Mouse (Mus musculus): ENCODE measurements around the gene Mmab. TPM values are rescaled to one million over a fixed set of nuclear protein-coding genes. Genes with fewer than 3 reads are reported as not detected.

The Mmab gene
- polyA plus RNA-seq, 1 experiment, result 15.7 TPM

DNA sequence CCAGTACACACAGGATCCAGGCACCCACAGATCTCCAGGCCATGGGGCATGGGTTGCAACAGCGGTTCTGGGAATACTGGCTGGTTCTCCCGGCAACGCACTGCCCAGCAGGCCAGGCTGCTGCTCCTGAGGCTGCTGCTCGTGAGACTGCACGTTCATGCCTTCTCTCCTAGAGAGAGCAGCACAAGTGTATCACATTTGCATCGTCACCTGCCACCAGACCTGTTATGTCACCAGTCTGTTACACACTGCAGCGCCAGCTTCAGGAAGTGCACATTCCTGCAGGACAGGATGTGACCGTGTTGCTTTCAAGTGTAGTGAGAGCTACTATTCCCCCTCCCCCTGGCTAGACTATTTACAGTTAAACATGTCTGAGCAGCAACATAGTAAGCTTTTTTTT is 27.0 kb downstream of the Mmab start:
- Histone ChIP-seq H3K4me3 (replicated peaks; ENCODE audit: extremely low read depth, low read depth, low read length) (no peak overlapping the region), H3K4me1 (ENCODE audit: control insufficient read depth, insufficient read depth, low read length) (peaks cover 3% of the 10 kb centered on the region)
- no peak for TF ChIP-seq CTCF (IDR thresholded peaks at IDR 0.05; ENCODE audit: insufficient read depth, low read length)
- no peak for TF ChIP-seq POLR2A (IDR thresholded peaks at IDR 0.05; ENCODE audit: borderline replicate concordance, extremely low read depth, low read depth, low read length)
- DNase-seq, result no peak
- 50% methylated on average over 8 of the region's 8 CpGs for WGBS

DNA sequence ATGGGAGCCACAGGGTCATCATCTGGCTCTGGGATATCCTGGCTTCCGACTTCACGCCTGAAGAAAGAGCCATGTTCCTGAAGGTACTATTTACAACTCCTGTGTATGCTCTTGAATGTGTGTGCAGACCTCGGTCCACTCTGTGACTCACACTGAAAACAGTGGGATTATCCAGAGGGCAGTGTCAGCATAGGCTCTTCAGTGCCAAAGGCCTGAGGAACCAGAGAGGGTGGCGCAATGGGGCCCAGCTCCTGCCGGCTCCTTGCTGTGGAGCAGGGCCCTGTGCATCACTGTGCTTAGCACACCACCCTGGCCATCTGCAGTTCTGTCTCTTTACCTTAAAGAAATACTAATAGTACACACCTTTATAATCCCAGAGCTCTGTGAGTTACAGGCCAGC is 28.3 kb downstream of the Mmab start:
- Histone ChIP-seq H3K4me3 (replicated peaks; ENCODE audit: extremely low read depth, low read depth, low read length) (no peak overlapping the region), H3K4me1 (ENCODE audit: control insufficient read depth, insufficient read depth, low read length) (no peaks in the 10 kb centered on the region; the same call in 1 of the 2 replicates)
- DNase-seq, result no peak
- TF ChIP-seq POLR2A (IDR thresholded peaks at IDR 0.05; ENCODE audit: borderline replicate concordance, extremely low read depth, low read depth, low read length) (no peak), CTCF (IDR thresholded peaks at IDR 0.05; ENCODE audit: insufficient read depth, low read length) (no peak)
- 86% methylated on average over 5 of the region's 5 CpGs for WGBS

DNA sequence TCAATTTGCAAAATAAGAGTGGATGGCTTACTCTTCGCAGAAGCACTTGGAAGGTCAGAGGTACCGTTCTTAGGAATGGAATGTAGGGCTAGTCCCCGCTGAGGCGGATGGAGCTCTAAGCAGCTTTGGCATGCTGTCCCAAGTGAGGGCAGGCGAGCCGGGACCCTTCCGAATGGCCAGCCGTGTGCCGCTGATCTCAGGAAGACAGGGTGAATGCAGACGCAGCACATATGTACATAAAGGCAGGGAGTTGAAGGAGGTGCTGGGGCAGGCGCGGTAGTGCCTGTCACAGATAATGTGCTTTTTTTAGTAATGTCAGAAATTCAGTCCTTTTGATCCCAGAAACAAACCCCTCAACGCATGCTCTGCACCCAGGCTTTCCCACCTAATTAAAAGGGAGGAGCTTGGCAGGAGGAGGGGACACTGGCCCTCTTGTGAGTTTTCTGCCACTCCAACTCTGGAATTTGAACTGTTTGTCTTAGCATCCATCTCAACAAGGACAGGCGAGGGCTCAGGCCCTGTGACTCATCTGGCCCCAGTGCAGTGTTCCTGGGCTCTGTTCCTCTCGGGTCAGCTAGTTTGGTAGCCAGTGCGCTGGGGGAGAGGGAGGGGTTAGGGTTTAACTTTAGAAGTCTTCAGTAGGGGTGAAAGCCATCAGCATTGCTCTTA is 30.7 kb downstream of the Mmab start:
- no peaks in the 10 kb centered on the region; the same call in 1 of the 2 replicates for H3K4me1 ChIP-seq (ENCODE audit: control insufficient read depth, insufficient read depth, low read length)
- no peak overlapping the region for H3K4me3 ChIP-seq (replicated peaks; ENCODE audit: extremely low read depth, low read depth, low read length)
- 49% methylated on average over 16 of the region's 16 CpGs for WGBS
- peak; percentile 32 for DNase-seq
- no peak for TF ChIP-seq POLR2A (IDR thresholded peaks at IDR 0.05; ENCODE audit: borderline replicate concordance, extremely low read depth, low read depth, low read length)

DNA sequence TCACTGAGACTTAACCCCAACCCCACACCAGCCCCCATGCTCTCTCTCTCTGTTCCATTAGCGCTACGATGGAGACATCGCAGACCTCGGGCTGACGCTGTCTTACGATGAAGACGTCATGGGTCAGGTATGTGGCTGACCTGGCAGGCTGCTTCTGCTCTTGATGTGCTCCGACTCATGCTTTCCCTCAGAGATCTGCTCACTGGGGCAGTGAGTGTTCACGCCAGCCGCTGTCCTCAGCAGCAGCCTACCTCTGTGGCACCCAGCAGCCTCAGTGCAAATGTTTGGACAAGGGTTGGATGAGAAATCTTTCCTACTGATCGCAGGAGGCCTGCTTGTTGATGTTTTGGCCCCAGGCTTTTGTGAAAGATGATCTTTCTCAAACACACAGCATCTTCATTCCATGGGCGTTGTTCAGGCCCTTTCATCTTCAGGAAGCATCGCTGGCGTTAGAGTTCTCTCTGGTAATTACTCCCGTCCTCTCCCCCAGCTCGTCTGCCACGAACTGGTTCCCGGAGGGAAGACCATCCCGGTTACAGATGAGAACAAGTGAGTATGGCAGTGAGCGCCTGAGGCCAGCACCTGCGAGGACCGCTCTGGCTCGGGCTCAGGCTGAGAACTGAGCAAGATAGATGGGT is 31.4 kb downstream of the Mmab start:
- WGBS, result 55% methylated on average over 23 of the region's 23 CpGs
- TF ChIP-seq POLR2A (IDR thresholded peaks at IDR 0.05; ENCODE audit: borderline replicate concordance, extremely low read depth, low read depth, low read length), result no peak
- TF ChIP-seq CTCF (IDR thresholded peaks at IDR 0.05; ENCODE audit: insufficient read depth, low read length), result no peak
- Histone ChIP-seq H3K4me3 (replicated peaks; ENCODE audit: extremely low read depth, low read depth, low read length) (no peak overlapping the region), H3K4me1 (ENCODE audit: control insufficient read depth, insufficient read depth, low read length) (peaks cover 1% of the 10 kb centered on the region; the same call in 1 of the 2 replicates)
- peak; percentile 23 for DNase-seq

DNA sequence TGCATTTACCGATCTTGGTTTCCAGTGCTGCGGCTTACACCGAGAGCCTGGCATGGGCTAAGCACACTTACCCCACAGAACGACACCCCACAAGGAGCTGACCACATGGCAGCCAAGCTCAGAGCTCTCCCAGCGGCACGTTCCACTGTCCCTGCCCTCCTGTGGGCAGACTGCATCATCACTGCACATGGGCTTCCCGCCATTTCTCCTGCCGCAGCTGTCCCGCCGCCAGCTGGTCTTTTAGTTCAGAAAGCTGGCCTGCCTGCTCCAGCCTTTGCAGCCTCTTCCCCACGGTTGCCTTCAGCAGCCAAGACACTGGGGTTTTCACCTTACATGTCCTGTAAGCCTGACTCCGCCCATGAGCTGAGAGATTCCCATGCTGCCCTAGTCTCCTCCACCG is 33.4 kb downstream of the Mmab start:
- H3K4me1 ChIP-seq (ENCODE audit: control insufficient read depth, insufficient read depth, low read length), result peaks cover 2% of the 10 kb centered on the region; the same call in 1 of the 2 replicates
- WGBS, result 82% methylated on average over 13 of the region's 13 CpGs
- DNase-seq, result no peak
- TF ChIP-seq POLR2A (IDR thresholded peaks at IDR 0.05; ENCODE audit: borderline replicate concordance, extremely low read depth, low read depth, low read length) (no peak), CTCF (IDR thresholded peaks at IDR 0.05; ENCODE audit: insufficient read depth, low read length) (no peak)
- H3K4me3 ChIP-seq (replicated peaks; ENCODE audit: extremely low read depth, low read depth, low read length), result no peak overlapping the region

DNA sequence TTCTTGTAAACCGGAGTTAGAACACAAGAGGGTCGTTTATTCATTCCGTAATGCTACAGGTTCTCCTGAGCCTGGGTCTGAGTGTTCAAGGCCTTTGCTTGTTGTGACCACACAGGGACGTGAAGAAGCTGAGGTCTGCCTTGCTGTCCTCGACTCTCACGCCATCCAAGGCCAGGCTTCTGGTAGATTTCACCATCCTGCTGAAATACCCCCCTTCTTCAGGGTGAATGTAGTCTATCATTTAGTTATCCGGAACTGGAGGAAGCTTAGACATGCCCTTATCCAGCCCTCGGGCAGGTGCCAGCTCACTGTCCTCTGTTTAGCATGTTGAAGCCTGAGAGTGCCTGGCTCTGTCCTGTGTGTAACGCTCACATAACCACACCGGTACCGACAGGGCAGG is 35.0 kb downstream of the Mmab start:
- Histone ChIP-seq H3K4me1 (ENCODE audit: control insufficient read depth, insufficient read depth, low read length) (peaks cover 2% of the 10 kb centered on the region; the same call in 1 of the 2 replicates), H3K4me3 (replicated peaks; ENCODE audit: extremely low read depth, low read depth, low read length) (no peak overlapping the region)
- 84% methylated on average over 11 of the region's 11 CpGs for WGBS
- TF ChIP-seq POLR2A (IDR thresholded peaks at IDR 0.05; ENCODE audit: borderline replicate concordance, extremely low read depth, low read depth, low read length), result no peak
- TF ChIP-seq CTCF (IDR thresholded peaks at IDR 0.05; ENCODE audit: insufficient read depth, low read length), result no peak
- DNase-seq, result no peak

DNA sequence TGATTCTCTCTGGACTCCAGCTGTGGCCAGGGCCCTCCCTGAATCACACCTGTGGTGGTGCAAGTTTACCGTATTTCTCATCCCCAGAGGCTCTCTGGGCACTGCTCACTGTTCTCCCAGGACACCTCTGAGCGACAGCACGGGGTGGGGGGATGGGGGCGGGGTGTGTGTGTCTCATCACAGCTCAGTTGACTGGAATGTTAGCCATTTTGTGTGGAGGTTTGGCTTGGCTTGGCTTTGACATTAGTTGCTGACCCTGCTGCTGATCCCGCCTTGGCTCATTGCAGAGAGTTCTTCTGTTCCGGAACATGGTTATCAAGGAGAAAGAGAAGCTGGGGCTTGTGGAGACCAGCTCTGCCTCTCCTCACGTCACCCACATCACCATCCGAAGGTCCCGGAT is 36.0 kb downstream of the Mmab start:
- no peak for DNase-seq
- TF ChIP-seq POLR2A (IDR thresholded peaks at IDR 0.05; ENCODE audit: borderline replicate concordance, extremely low read depth, low read depth, low read length) (no peak), CTCF (IDR thresholded peaks at IDR 0.05; ENCODE audit: insufficient read depth, low read length) (no peak)
- Histone ChIP-seq H3K4me1 (ENCODE audit: control insufficient read depth, insufficient read depth, low read length) (peaks cover 2% of the 10 kb centered on the region; the same call in 1 of the 2 replicates), H3K4me3 (replicated peaks; ENCODE audit: extremely low read depth, low read depth, low read length) (no peak overlapping the region)
- 79% methylated on average over 9 of the region's 9 CpGs for WGBS

DNA sequence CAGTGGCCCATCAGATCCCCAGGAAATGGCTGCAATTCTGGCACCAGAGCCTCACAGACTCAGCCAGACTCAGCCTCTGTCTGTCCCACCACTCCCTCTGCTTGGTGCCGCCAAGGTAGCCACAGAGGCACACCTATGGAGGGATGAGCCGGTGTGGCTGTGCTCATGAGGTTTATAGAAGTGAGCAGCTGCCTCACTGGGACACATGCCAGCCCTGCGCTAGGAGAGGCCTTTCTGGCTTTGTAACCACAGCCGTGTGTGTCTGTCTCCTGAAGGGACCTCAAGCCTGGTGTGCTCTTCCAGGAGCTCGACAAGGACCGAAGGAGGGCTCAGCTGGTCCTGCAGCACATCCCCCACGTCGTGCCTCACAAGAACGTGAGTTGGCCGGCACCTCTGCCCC is 36.6 kb downstream of the Mmab start:
- 0 out of 2 replicates have a peak, but pooled peaks cover 2% of the 10 kb centered on the region for H3K4me1 ChIP-seq (ENCODE audit: control insufficient read depth, insufficient read depth, low read length)
- TF ChIP-seq CTCF (IDR thresholded peaks at IDR 0.05; ENCODE audit: insufficient read depth, low read length) (no peak), POLR2A (IDR thresholded peaks at IDR 0.05; ENCODE audit: borderline replicate concordance, extremely low read depth, low read depth, low read length) (no peak)
- WGBS, result 77% methylated on average over 10 of the region's 10 CpGs
- DNase-seq, result no peak
- no peak overlapping the region for H3K4me3 ChIP-seq (replicated peaks; ENCODE audit: extremely low read depth, low read depth, low read length)

DNA sequence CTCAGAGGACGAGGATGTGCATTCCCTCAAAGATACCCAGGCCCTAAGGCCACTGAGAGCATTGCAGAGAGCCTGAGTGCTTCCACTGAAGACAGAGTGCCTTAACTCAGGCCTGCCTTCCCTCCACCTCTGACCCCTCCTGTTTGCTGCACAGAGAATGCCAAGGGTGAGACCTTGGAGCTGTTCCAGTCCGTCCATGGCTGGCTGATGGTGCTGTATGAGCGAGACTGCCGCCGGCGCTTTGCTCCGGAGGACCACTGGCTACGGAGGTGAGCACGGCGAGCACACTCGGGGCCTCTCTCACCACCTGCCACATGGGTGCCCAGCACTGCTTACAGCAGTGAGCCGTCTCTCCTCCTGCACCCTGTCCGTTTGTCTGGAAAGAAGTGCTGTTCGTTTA is 37.3 kb downstream of the Mmab start:
- Histone ChIP-seq H3K4me3 (replicated peaks; ENCODE audit: extremely low read depth, low read depth, low read length) (no peak overlapping the region), H3K4me1 (ENCODE audit: control insufficient read depth, insufficient read depth, low read length) (0 out of 2 replicates have a peak, but pooled peaks cover 2% of the 10 kb centered on the region)
- no peak for DNase-seq
- WGBS, result 82% methylated on average over 14 of the region's 14 CpGs
- TF ChIP-seq POLR2A (IDR thresholded peaks at IDR 0.05; ENCODE audit: borderline replicate concordance, extremely low read depth, low read depth, low read length) (no peak), CTCF (IDR thresholded peaks at IDR 0.05; ENCODE audit: insufficient read depth, low read length) (no peak)

DNA sequence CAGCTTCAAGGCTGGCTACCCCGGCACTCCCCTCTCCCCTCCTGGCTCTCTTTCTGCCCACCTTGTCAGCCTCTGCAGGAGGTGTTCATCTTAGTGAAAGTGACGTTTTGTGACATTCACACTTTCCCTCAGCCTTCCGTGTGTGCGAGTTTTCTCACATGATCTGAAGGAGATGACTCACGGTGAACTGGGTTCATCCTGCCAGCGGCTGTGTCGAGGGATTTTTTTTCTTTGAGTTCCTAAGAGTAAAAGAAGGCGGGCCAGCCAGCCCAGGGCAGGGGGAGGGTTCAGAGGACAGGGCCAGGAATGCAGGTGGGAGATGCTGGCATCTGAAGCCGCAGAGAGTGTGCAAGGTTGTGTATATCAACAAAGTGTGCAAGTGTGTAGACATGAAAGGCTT is 50.7 kb downstream of the Mmab start:
- DNase-seq, result no peak
- WGBS, result 70% methylated on average over 9 of the region's 9 CpGs

More for the DNA sequence above, 50.7 kb downstream of the Mmab start:
- H3K4me3 ChIP-seq (replicated peaks; ENCODE audit: extremely low read depth, low read depth, low read length), result no peak overlapping the region
- H3K4me1 ChIP-seq (ENCODE audit: control insufficient read depth, insufficient read depth, low read length), result no peaks in the 10 kb centered on the region
- TF ChIP-seq CTCF (IDR thresholded peaks at IDR 0.05; ENCODE audit: insufficient read depth, low read length), result no peak
- TF ChIP-seq POLR2A (IDR thresholded peaks at IDR 0.05; ENCODE audit: borderline replicate concordance, extremely low read depth, low read depth, low read length), result no peak
